ENCODE assay signal across 47 mouse cellular contexts in genomic region chr5:87705891-87706290, GRCm38 (mm10). TPM values are rescaled to one million over a fixed set of nuclear protein-coding genes. Genes with fewer than 3 reads are reported as not detected.
"Had no signal": no experiment of that assay in that cellular context is flagged by ENCODE, and none has a peak within 500 bp of the region (broad histone marks: within the 10 kb centered on the region; RNA-seq: fewer than 3 reads in every experiment).

No protein-coding gene starts in this region.

- H3K4me2 ChIP-seq: limb, embryonic 12.5 days; limb, embryonic 13.5 days; limb, embryonic 15.5 days; liver, embryonic 11.5 days; liver, embryonic 12.5 days; liver, embryonic 13.5 days; liver, embryonic 15.5 days; lung, embryonic 14.5 days; lung, embryonic 15.5 days; midbrain, embryonic 11.5 days; midbrain, embryonic 12.5 days; midbrain, embryonic 13.5 days; midbrain, embryonic 15.5 days; neural tube, embryonic 12.5 days had no signal

- DNase-seq: left cerebral cortex, postnatal 4 days; liver; liver, embryonic 13.5 days; liver, postnatal 0 days; lung, adult 18-20 months; lung, adult 2 months; lung, embryonic 14.5 days; lung, postnatal 10 days; lung, postnatal 14 days; lung, postnatal 36 days; lung, postnatal 4 days; midbrain, embryonic 14.5 days had no signal

- H3K9me3 ChIP-seq: limb, embryonic 10.5 days; limb, embryonic 12.5 days; limb, embryonic 13.5 days; limb, embryonic 15.5 days; liver, embryonic 12.5 days; liver, embryonic 13.5 days; liver, embryonic 15.5 days; lung, embryonic 15.5 days; megakaryocyte, embryonic 14.5 days; midbrain, embryonic 10.5 days; midbrain, embryonic 12.5 days; midbrain, embryonic 13.5 days; midbrain, embryonic 15.5 days; neural tube, embryonic 12.5 days had no signal

- H3K27ac ChIP-seq: limb, embryonic 10.5 days; limb, embryonic 12.5 days; limb, embryonic 13.5 days; limb, embryonic 15.5 days; liver, embryonic 12.5 days; liver, embryonic 13.5 days; liver, embryonic 14.5 days; liver, embryonic 15.5 days; lung, embryonic 15.5 days; macrophage; midbrain, embryonic 10.5 days; midbrain, embryonic 12.5 days; midbrain, embryonic 13.5 days; midbrain, embryonic 15.5 days; neural tube, embryonic 12.5 days had no signal

- H3K9ac ChIP-seq: limb, embryonic 12.5 days; limb, embryonic 13.5 days; limb, embryonic 15.5 days; liver, embryonic 12.5 days; liver, embryonic 13.5 days; liver, embryonic 14.5 days; liver, embryonic 15.5 days; liver, postnatal 0 days; lung, embryonic 14.5 days; lung, embryonic 15.5 days; midbrain, embryonic 12.5 days; midbrain, embryonic 13.5 days; midbrain, embryonic 15.5 days; neural tube, embryonic 12.5 days had no signal

- H3K36me3 ChIP-seq: limb, embryonic 10.5 days; limb, embryonic 12.5 days; limb, embryonic 13.5 days; limb, embryonic 15.5 days; liver, embryonic 12.5 days; liver, embryonic 13.5 days; liver, embryonic 15.5 days; lung, embryonic 15.5 days; midbrain, embryonic 10.5 days; midbrain, embryonic 12.5 days; midbrain, embryonic 13.5 days; midbrain, embryonic 15.5 days; neural tube, embryonic 12.5 days had no signal

- ATAC-seq: liver, embryonic 12.5 days; liver, postnatal 0 days; lung, postnatal 0 days; midbrain, embryonic 13.5 days; midbrain, embryonic 15.5 days; midbrain, embryonic 16.5 days had no signal

- H3K4me3 ChIP-seq: limb, embryonic 10.5 days; limb, embryonic 12.5 days; limb, embryonic 13.5 days; limb, embryonic 15.5 days; liver, embryonic 12.5 days; liver, embryonic 13.5 days; liver, embryonic 15.5 days; lung, embryonic 15.5 days; megakaryocyte, embryonic 14.5 days; midbrain, embryonic 10.5 days; midbrain, embryonic 12.5 days; midbrain, embryonic 13.5 days; midbrain, embryonic 15.5 days; myocyte; neural tube, embryonic 12.5 days had no signal

- H3K27me3 ChIP-seq: limb, embryonic 12.5 days; limb, embryonic 13.5 days; limb, embryonic 15.5 days; liver, embryonic 12.5 days; liver, embryonic 13.5 days; liver, embryonic 15.5 days; lung, embryonic 15.5 days; megakaryocyte, embryonic 14.5 days; midbrain, embryonic 12.5 days; midbrain, embryonic 13.5 days; midbrain, embryonic 15.5 days; neural tube, embryonic 12.5 days had no signal

- H3K4me1 ChIP-seq: limb, embryonic 10.5 days; limb, embryonic 12.5 days; limb, embryonic 13.5 days; limb, embryonic 15.5 days; liver, embryonic 12.5 days; liver, embryonic 13.5 days; liver, embryonic 15.5 days; lung, embryonic 15.5 days; megakaryocyte, embryonic 14.5 days; midbrain, embryonic 10.5 days; midbrain, embryonic 12.5 days; midbrain, embryonic 13.5 days; midbrain, embryonic 15.5 days; neural tube, embryonic 12.5 days had no signal

RNA-seq across cellular contexts. Expression of gene Csn2, which starts 6.5 kb away (rescaled TPM):
- total RNA-seq: left cerebral cortex, adult 8-10 months; left cerebral cortex, postnatal 10 days; left cerebral cortex, postnatal 14 days; left cerebral cortex, postnatal 25 days; left cerebral cortex, postnatal 36 days; left cerebral cortex, postnatal 4 days; liver, adult 2 months; megakaryocyte progenitor cell, adult 5-6 weeks; megakaryocyte, adult 5-6 weeks; megakaryocyte-erythroid progenitor cell, adult 5-6 weeks; monocyte, adult 5-6 weeks had no signal
- polyA plus RNA-seq: limb, embryonic 10.5 days; limb, embryonic 11.5 days; limb, embryonic 12.5 days; limb, embryonic 13.5 days; limb, embryonic 14.5 days; limb, embryonic 15.5 days; liver, adult 2 months; liver, embryonic 11.5 days; liver, embryonic 12.5 days; liver, embryonic 13.5 days; liver, embryonic 14.5 days; liver, embryonic 15.5 days; liver, embryonic 16.5 days; liver, postnatal 0 days; lung, adult 2 months; lung, embryonic 14.5 days; lung, embryonic 16.5 days; macrophage; midbrain, embryonic 10.5 days; midbrain, embryonic 11.5 days; midbrain, embryonic 12.5 days; midbrain, embryonic 13.5 days; midbrain, embryonic 14.5 days; midbrain, embryonic 15.5 days; midbrain, embryonic 16.5 days; myocyte; neural tube, embryonic 11.5 days; neural tube, embryonic 12.5 days had no signal

RNA-seq across cellular contexts. Expression of gene Csn1s1, which starts 39.9 kb away (rescaled TPM):
- total RNA-seq: left cerebral cortex, adult 8-10 months; left cerebral cortex, postnatal 10 days; left cerebral cortex, postnatal 14 days; left cerebral cortex, postnatal 25 days; left cerebral cortex, postnatal 36 days; left cerebral cortex, postnatal 4 days; liver, adult 2 months; megakaryocyte progenitor cell, adult 5-6 weeks; megakaryocyte, adult 5-6 weeks; megakaryocyte-erythroid progenitor cell, adult 5-6 weeks; monocyte, adult 5-6 weeks had no signal
- polyA plus RNA-seq: limb, embryonic 10.5 days; limb, embryonic 11.5 days; limb, embryonic 12.5 days; limb, embryonic 13.5 days; limb, embryonic 14.5 days; limb, embryonic 15.5 days; liver, adult 2 months; liver, embryonic 11.5 days; liver, embryonic 12.5 days; liver, embryonic 13.5 days; liver, embryonic 14.5 days; liver, embryonic 15.5 days; liver, embryonic 16.5 days; liver, postnatal 0 days; lung, adult 2 months; lung, embryonic 14.5 days; lung, embryonic 15.5 days; lung, embryonic 16.5 days; macrophage; midbrain, embryonic 10.5 days; midbrain, embryonic 11.5 days; midbrain, embryonic 12.5 days; midbrain, embryonic 13.5 days; midbrain, embryonic 14.5 days; midbrain, embryonic 15.5 days; myocyte; neural tube, embryonic 11.5 days; neural tube, embryonic 12.5 days had no signal
